Mouse (Mus musculus) small intestine, adult 2 months (tissue): ENCODE results near the gene Luc7l. TPM values are rescaled to one million over a fixed set of nuclear protein-coding genes. Genes with fewer than 3 reads are reported as not detected.

Experiments
- H3K27ac ChIP-seq: fragments of 200-500 bp; 2 replicates; pipeline ENCODE4 v1.5.1; 2012; ENCODE audit warnings: low read depth, low read length, control low read depth, inconsistent platforms; ENCODE audit not compliant: insufficient read depth
- H3K27me3 ChIP-seq: fragments of 200-500 bp; 2 replicates; pipeline ENCODE4 v1.6.1; 2012; ENCODE audit warnings: mild to moderate bottlenecking, moderate library complexity, low read length, inconsistent platforms; ENCODE audit not compliant: control insufficient read depth, insufficient read depth
- H3K36me3 ChIP-seq: fragments of 200-500 bp; 2 replicates; pipeline ENCODE4 v1.6.1; 2012; ENCODE audit warnings: mild to moderate bottlenecking, low read length, control low read depth, inconsistent platforms; ENCODE audit not compliant: control insufficient read depth, insufficient read depth
- H3K4me1 ChIP-seq: fragments of 200-500 bp; 2 replicates; pipeline ENCODE4 v1.6.1; 2012; ENCODE audit warnings: low read length, inconsistent platforms, mixed read lengths; ENCODE audit not compliant: control insufficient read depth, insufficient read depth, insufficient read length
- H3K4me3 ChIP-seq: fragments of 200-500 bp; 2 replicates; pipeline ENCODE4 v1.5.1; 2012; ENCODE audit warnings: low read depth, mild to moderate bottlenecking, control low read depth, inconsistent platforms, low read length, moderate library complexity
- CTCF ChIP-seq: fragments of 200-500 bp; IDR thresholded peaks from 2 replicates; pipeline ENCODE4 v1.5.1; 2012; ENCODE audit warnings: low read depth, mild to moderate bottlenecking, control low read depth, inconsistent platforms, low read length, moderate library complexity, mixed read lengths; ENCODE audit not compliant: insufficient replicate concordance, insufficient read length; ENCODE audit errors: extremely low read depth
- POLR2A ChIP-seq: fragments of 200-500 bp; IDR thresholded peaks from 2 replicates; pipeline ENCODE4 v1.6.1; 2012; ENCODE audit warnings: low read depth, mild to moderate bottlenecking, control low read depth, inconsistent platforms, low read length, moderate library complexity
- WGBS: fragments of 180-500 bp; shearing (Covaris S2); methylation state at CpG from one replicate; pipeline ENCODE4 v1.1.7; 2018; 5-methylcytosine and 5-hydroxymethylcytosine counted together
- polyA plus RNA-seq: library from polyadenylated mRNA; depleted of rRNA; stranded (reverse); fragments of >200 nt; gene quantifications from 2 replicates; pipeline ENCODE4 v1.2.3, GENCODE M21; 2012; rRNA removed

The Luc7l gene
- polyA plus RNA-seq, result 6.4 and 6.9 TPM in 2 replicates

GRCm38 (mm10) chr17:26252539-26253251 is at the start of gene Luc7l:
Gene Luc7l, plus strand, starts transcription at chr17:26252896.
- TF ChIP-seq POLR2A, result peak; percentile 94
- TF ChIP-seq CTCF, result no peak
- Histone ChIP-seq H3K27me3 (no peaks in the 10 kb centered on the region), H3K4me1 (peaks cover 5% of the 10 kb centered on the region; the same call in 1 of the 2 replicates)

GRCm38 (mm10) chr17:26203321-26203811 is 49.3 kb upstream of the Luc7l start:
- no peak for TF ChIP-seq POLR2A
- no peak for TF ChIP-seq CTCF
- 0 out of 2 replicates have a peak, but pooled peaks cover 8% of the 10 kb centered on the region for H3K27me3 ChIP-seq
- peaks cover 3% of the 10 kb centered on the region for H3K4me1 ChIP-seq
- H3K27ac ChIP-seq, result no peak overlapping the region
- H3K36me3 ChIP-seq, result no peaks in the 10 kb centered on the region
- 1% methylated on average over 30 of the region's 30 CpGs for WGBS
- H3K4me3 ChIP-seq, result peak overlapping the region; percentile 73

More at GRCm38 (mm10) chr17:26252539-26253251, at the start of gene Luc7l:
- peak within 1 kb of the TSS; percentile 92 for H3K27ac ChIP-seq
- H3K4me3 ChIP-seq, result peak within 1 kb of the TSS; percentile 94
- WGBS, result under 1% methylated on average over 43 of the region's 43 CpGs
- H3K36me3 ChIP-seq, result peaks cover 13% of the 10 kb centered on the region

GRCm38 (mm10) chr17:26204766-26205165 is 47.9 kb upstream of the Luc7l start:
- Histone ChIP-seq H3K4me1 (peaks cover 3% of the 10 kb centered on the region), H3K27me3 (0 out of 2 replicates have a peak, but pooled peaks cover 8% of the 10 kb centered on the region), H3K4me3 (no peak overlapping the region), H3K36me3 (no peaks in the 10 kb centered on the region), H3K27ac (no peak overlapping the region)
- TF ChIP-seq POLR2A (no peak), CTCF (no peak)
- WGBS, result 71% methylated on average over 11 of the region's 11 CpGs

- Histone ChIP-seq H3K27ac (no peak overlapping the region), H3K27me3 (0 out of 2 replicates have a peak, but pooled peaks cover under 1% of the 10 kb centered on the region), H3K36me3 (no peaks in the 10 kb centered on the region), H3K4me1 (no peaks in the 10 kb centered on the region; the same call in 1 of the 2 replicates), H3K4me3 (no peak overlapping the region)
- no peak for TF ChIP-seq POLR2A
- TF ChIP-seq CTCF, result no peak
- 31% methylated on average over 1 of the region's 1 CpGs for WGBS
Measured at GRCm38 (mm10) chr17:26206392-26206791, 46.3 kb upstream of the Luc7l start.

GRCm38 (mm10) chr17:26207686-26208085 is 45.0 kb upstream of the Luc7l start, which contains the start of gene Arhgdig:
Gene Arhgdig, minus strand, starts transcription at chr17:26207786.
- 79% methylated on average over 12 of the region's 12 CpGs for WGBS

GRCm38 (mm10) chr17:26212241-26212640 is 40.5 kb upstream of the Luc7l start:
- Histone ChIP-seq H3K4me1 (no peaks in the 10 kb centered on the region), H3K27ac (no peak overlapping the region), H3K27me3 (no peaks in the 10 kb centered on the region), H3K36me3 (peaks cover 45% of the 10 kb centered on the region), H3K4me3 (no peak overlapping the region)
- TF ChIP-seq POLR2A (no peak), CTCF (no peak)
- 72% methylated on average over 7 of the region's 7 CpGs for WGBS

More at GRCm38 (mm10) chr17:26207686-26208085, 45.0 kb upstream of the Luc7l start, which contains the start of gene Arhgdig:
- TF ChIP-seq CTCF (no peak), POLR2A (no peak)
- Histone ChIP-seq H3K27ac (no peak within 1 kb of the TSS), H3K27me3 (no peaks in the 10 kb centered on the region), H3K36me3 (peaks cover 7% of the 10 kb centered on the region), H3K4me1 (no peaks in the 10 kb centered on the region; the same call in 1 of the 2 replicates), H3K4me3 (no peak within 1 kb of the TSS)

GRCm38 (mm10) chr17:26212681-26213080 is 40.0 kb upstream of the Luc7l start:
- WGBS, result 77% methylated on average over 11 of the region's 11 CpGs
- H3K27me3 ChIP-seq, result no peaks in the 10 kb centered on the region
- H3K4me3 ChIP-seq, result no peak overlapping the region
- peaks cover 50% of the 10 kb centered on the region for H3K36me3 ChIP-seq
- no peak overlapping the region for H3K27ac ChIP-seq
- no peaks in the 10 kb centered on the region for H3K4me1 ChIP-seq
- TF ChIP-seq CTCF (no peak), POLR2A (no peak)

GRCm38 (mm10) chr17:26221508-26221907 is 31.2 kb upstream of the Luc7l start:
- H3K36me3 ChIP-seq, result peaks cover 38% of the 10 kb centered on the region
- 19% methylated on average over 2 of the region's 2 CpGs for WGBS
- H3K4me1 ChIP-seq, result peaks cover 22% of the 10 kb centered on the region; the same call in 1 of the 2 replicates
- TF ChIP-seq CTCF (no peak), POLR2A (no peak)
- H3K27me3 ChIP-seq, result no peaks in the 10 kb centered on the region
- no peak overlapping the region for H3K4me3 ChIP-seq
- 0 out of 2 replicates have a peak overlapping the region, but pooled peaks have one; percentile 5 for H3K27ac ChIP-seq
